Mouse (Mus musculus): ENCODE data around the gene Txnrd3. TPM values are rescaled to one million over a fixed set of nuclear protein-coding genes. Genes with fewer than 3 reads are reported as not detected.

Txnrd3 gene
- polyA plus RNA-seq, 1 experiment from 2014 or later = 12.1 TPM

DNA sequence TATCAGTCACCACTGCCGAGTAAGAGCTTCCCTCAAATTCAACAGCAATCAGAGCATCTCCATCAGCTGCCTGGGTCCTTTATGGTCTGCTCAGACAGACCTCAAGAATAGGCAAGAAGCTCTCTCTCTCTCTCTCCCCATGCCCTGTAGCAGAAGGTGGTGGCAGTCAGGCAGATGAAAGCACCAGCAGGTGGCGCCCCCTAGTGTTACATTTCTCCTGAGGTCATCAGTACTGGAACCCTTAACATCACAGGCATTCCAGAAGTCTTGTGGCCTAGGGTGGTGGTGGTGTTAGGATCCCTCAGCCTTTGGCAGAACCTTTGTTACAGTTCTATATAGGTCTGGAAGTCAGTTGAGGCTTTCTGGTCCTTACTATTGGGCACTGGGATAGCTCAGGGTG, 4.8 kb upstream of the Txnrd3 start:
- Histone ChIP-seq H3K4me1 (ENCODE audit: control insufficient read depth, insufficient read depth, low read length) (0 out of 2 replicates have a peak, but pooled peaks cover 2% of the 10 kb centered on the region), H3K27ac (ENCODE audit: low read depth, low read length) (no peak overlapping the region), H3K36me3 (ENCODE audit: control insufficient read depth, insufficient read depth, low read length) (no peaks in the 10 kb centered on the region), H3K27me3 (replicated peaks; ENCODE audit: control insufficient read depth, insufficient read depth, low read length) (no peaks in the 10 kb centered on the region), H3K4me3 (ENCODE audit: low read depth, low read length) (no peak overlapping the region), H3K9ac (ENCODE audit: low read length) (no peak overlapping the region), H3K4me2 (ENCODE audit: low read length) (no peak overlapping the region), H3K9me3 (replicated peaks; ENCODE audit: control insufficient read depth, low read length) (no peaks in the 10 kb centered on the region)
- DNase-seq (ENCODE audit: low spot score) = peak; percentile 39
- no peak for ATAC-seq
- 53% methylated on average over 2 of the region's 2 CpGs for WGBS

- Histone ChIP-seq H3K4me1 (ENCODE audit: control insufficient read depth, insufficient read depth, low read length) (0 out of 2 replicates have a peak, but pooled peaks cover 2% of the 10 kb centered on the region), H3K27ac (ENCODE audit: low read depth, low read length) (peak overlapping the region; percentile 86), H3K9ac (ENCODE audit: low read length) (peak overlapping the region; percentile 73), H3K4me3 (ENCODE audit: low read depth, low read length) (peak overlapping the region; percentile 65), H3K4me2 (ENCODE audit: low read length) (peak overlapping the region; percentile 81), H3K27me3 (replicated peaks; ENCODE audit: control insufficient read depth, insufficient read depth, low read length) (no peaks in the 10 kb centered on the region), H3K9me3 (replicated peaks; ENCODE audit: control insufficient read depth, low read length) (no peaks in the 10 kb centered on the region), H3K36me3 (ENCODE audit: control insufficient read depth, insufficient read depth, low read length) (no peaks in the 10 kb centered on the region)
- ATAC-seq = peak; percentile 93
- DNase-seq (ENCODE audit: low spot score) = peak; percentile 89
- WGBS = under 1% methylated on average over 41 of the region's 41 CpGs
Observed at GRCm38 (mm10) chr6:89644271-89645075, 685 bp downstream of the Txnrd3 start.

DNA sequence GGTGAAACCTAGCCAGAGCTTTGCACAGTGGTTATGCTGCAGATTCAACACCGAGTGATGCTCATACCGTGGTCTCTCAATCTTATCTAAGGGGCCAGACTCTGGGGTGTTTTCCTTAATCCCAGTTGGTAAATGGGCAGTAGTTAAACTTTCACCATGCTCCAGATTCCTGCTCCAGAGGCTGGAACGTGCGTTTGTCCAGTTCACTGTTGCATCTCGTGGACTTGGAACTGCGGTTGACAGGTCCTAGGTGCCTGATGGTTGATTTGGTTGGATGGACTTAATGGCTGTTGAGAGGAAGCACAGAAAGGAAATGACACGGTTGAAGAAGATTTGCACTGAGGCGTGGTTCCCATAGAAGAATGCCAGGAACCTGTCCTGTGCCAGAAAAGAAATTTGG, 6.1 kb downstream of the Txnrd3 start:
- Histone ChIP-seq H3K9ac (ENCODE audit: low read length) (no peak overlapping the region), H3K4me3 (ENCODE audit: low read depth, low read length) (no peak overlapping the region), H3K27ac (ENCODE audit: low read depth, low read length) (no peak overlapping the region), H3K9me3 (replicated peaks; ENCODE audit: control insufficient read depth, low read length) (no peaks in the 10 kb centered on the region), H3K4me2 (ENCODE audit: low read length) (no peak overlapping the region), H3K36me3 (ENCODE audit: control insufficient read depth, insufficient read depth, low read length) (no peaks in the 10 kb centered on the region), H3K4me1 (ENCODE audit: control insufficient read depth, insufficient read depth, low read length) (no peaks in the 10 kb centered on the region), H3K27me3 (replicated peaks; ENCODE audit: control insufficient read depth, insufficient read depth, low read length) (no peaks in the 10 kb centered on the region)
- no peak for DNase-seq (ENCODE audit: low spot score)
- WGBS = 94% methylated on average over 8 of the region's 8 CpGs
- no peak for ATAC-seq

GRCm38 (mm10) chr6:89651770-89652169, 8.0 kb downstream of the Txnrd3 start:
- no peak overlapping the region for H3K9ac ChIP-seq (ENCODE audit: low read length)
- H3K9me3 ChIP-seq (replicated peaks; ENCODE audit: control insufficient read depth, low read length) = no peaks in the 10 kb centered on the region
- no peaks in the 10 kb centered on the region for H3K4me1 ChIP-seq (ENCODE audit: control insufficient read depth, insufficient read depth, low read length)
- no peak overlapping the region for H3K4me2 ChIP-seq (ENCODE audit: low read length)
- ATAC-seq (no peak), DNase-seq (ENCODE audit: low spot score) (no peak)
- H3K4me3 ChIP-seq (ENCODE audit: low read depth, low read length) = no peak overlapping the region
- no peaks in the 10 kb centered on the region for H3K36me3 ChIP-seq (ENCODE audit: control insufficient read depth, insufficient read depth, low read length)
- no peak overlapping the region for H3K27ac ChIP-seq (ENCODE audit: low read depth, low read length)
- H3K27me3 ChIP-seq (replicated peaks; ENCODE audit: control insufficient read depth, insufficient read depth, low read length) = no peaks in the 10 kb centered on the region

GRCm38 (mm10) chr6:89655011-89655410, 11.2 kb downstream of the Txnrd3 start:
- Histone ChIP-seq H3K9ac (ENCODE audit: low read length) (no peak overlapping the region), H3K4me2 (ENCODE audit: low read length) (no peak overlapping the region), H3K4me3 (ENCODE audit: low read depth, low read length) (no peak overlapping the region), H3K9me3 (replicated peaks; ENCODE audit: control insufficient read depth, low read length) (no peaks in the 10 kb centered on the region), H3K4me1 (ENCODE audit: control insufficient read depth, insufficient read depth, low read length) (no peaks in the 10 kb centered on the region), H3K36me3 (ENCODE audit: control insufficient read depth, insufficient read depth, low read length) (no peaks in the 10 kb centered on the region), H3K27ac (ENCODE audit: low read depth, low read length) (no peak overlapping the region), H3K27me3 (replicated peaks; ENCODE audit: control insufficient read depth, insufficient read depth, low read length) (no peaks in the 10 kb centered on the region)
- 86% methylated on average over 3 of the region's 3 CpGs for WGBS
- DNase-seq (ENCODE audit: low spot score) (no peak), ATAC-seq (no peak)

GRCm38 (mm10) chr6:89658342-89658741, 14.6 kb downstream of the Txnrd3 start:
- no peaks in the 10 kb centered on the region for H3K4me1 ChIP-seq (ENCODE audit: control insufficient read depth, insufficient read depth, low read length)
- ATAC-seq (no peak), DNase-seq (ENCODE audit: low spot score) (no peak)
- no peaks in the 10 kb centered on the region for H3K27me3 ChIP-seq (replicated peaks; ENCODE audit: control insufficient read depth, insufficient read depth, low read length)
- no peak overlapping the region for H3K27ac ChIP-seq (ENCODE audit: low read depth, low read length)
- H3K9me3 ChIP-seq (replicated peaks; ENCODE audit: control insufficient read depth, low read length) = no peaks in the 10 kb centered on the region
- no peak overlapping the region for H3K4me3 ChIP-seq (ENCODE audit: low read depth, low read length)
- H3K4me2 ChIP-seq (ENCODE audit: low read length) = no peak overlapping the region
- H3K9ac ChIP-seq (ENCODE audit: low read length) = no peak overlapping the region
- 0 out of 2 replicates have a peak, but pooled peaks cover 2% of the 10 kb centered on the region for H3K36me3 ChIP-seq (ENCODE audit: control insufficient read depth, insufficient read depth, low read length)
- WGBS = 83% methylated on average over 3 of the region's 3 CpGs

GRCm38 (mm10) chr6:89658931-89659330, 15.1 kb downstream of the Txnrd3 start:
- Histone ChIP-seq H3K9me3 (replicated peaks; ENCODE audit: control insufficient read depth, low read length) (no peaks in the 10 kb centered on the region), H3K4me2 (ENCODE audit: low read length) (no peak overlapping the region), H3K27ac (ENCODE audit: low read depth, low read length) (no peak overlapping the region), H3K9ac (ENCODE audit: low read length) (no peak overlapping the region), H3K4me1 (ENCODE audit: control insufficient read depth, insufficient read depth, low read length) (no peaks in the 10 kb centered on the region), H3K36me3 (ENCODE audit: control insufficient read depth, insufficient read depth, low read length) (0 out of 2 replicates have a peak, but pooled peaks cover 5% of the 10 kb centered on the region), H3K27me3 (replicated peaks; ENCODE audit: control insufficient read depth, insufficient read depth, low read length) (no peaks in the 10 kb centered on the region), H3K4me3 (ENCODE audit: low read depth, low read length) (no peak overlapping the region)
- no peak for DNase-seq (ENCODE audit: low spot score)
- no peak for ATAC-seq
- 86% methylated on average over 6 of the region's 6 CpGs for WGBS

DNA sequence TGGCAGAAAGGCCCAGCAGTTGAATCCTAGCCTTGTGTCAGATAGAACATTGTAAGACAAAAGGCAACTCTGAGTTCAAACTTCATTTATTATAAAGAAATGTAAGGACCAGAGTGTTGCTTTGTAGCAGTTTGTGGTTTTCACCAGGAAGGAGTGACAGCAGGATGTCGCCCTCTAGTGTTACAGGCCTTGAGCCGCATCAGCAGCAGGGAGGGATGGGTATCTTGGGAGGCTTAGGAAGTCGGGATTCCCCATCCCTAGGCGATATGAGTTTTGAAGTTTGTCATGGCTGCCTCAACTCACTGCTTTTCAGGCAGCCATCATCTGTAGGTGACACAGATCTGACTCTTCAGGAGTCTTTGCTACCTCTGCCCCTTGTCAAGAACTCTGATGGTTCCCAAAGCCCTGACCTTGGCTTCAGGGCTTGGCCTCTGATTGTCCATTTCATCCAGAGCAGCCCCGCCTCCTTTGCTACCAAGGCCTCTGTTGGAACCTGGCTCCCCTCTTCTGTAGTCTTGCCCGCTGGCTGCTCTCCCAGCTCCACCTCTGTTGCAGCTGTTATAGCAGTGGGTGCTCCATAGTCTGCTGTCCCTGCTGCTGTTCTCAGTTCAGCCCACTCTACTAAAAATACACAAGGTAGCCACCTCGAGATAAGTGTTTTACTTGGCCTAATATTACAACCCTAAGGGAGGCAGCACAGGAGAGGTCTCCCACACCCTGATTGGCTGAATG, 16.1 kb downstream of the Txnrd3 start:
- Histone ChIP-seq H3K4me2 (ENCODE audit: low read length) (no peak overlapping the region), H3K27ac (ENCODE audit: low read depth, low read length) (no peak overlapping the region), H3K9me3 (replicated peaks; ENCODE audit: control insufficient read depth, low read length) (no peaks in the 10 kb centered on the region), H3K4me1 (ENCODE audit: control insufficient read depth, insufficient read depth, low read length) (no peaks in the 10 kb centered on the region), H3K36me3 (ENCODE audit: control insufficient read depth, insufficient read depth, low read length) (0 out of 2 replicates have a peak, but pooled peaks cover 5% of the 10 kb centered on the region), H3K27me3 (replicated peaks; ENCODE audit: control insufficient read depth, insufficient read depth, low read length) (no peaks in the 10 kb centered on the region), H3K9ac (ENCODE audit: low read length) (no peak overlapping the region), H3K4me3 (ENCODE audit: low read depth, low read length) (no peak overlapping the region)
- DNase-seq (ENCODE audit: low spot score) (peak; percentile 34), ATAC-seq (no peak)
- 43% methylated on average over 7 of the region's 7 CpGs for WGBS

DNA sequence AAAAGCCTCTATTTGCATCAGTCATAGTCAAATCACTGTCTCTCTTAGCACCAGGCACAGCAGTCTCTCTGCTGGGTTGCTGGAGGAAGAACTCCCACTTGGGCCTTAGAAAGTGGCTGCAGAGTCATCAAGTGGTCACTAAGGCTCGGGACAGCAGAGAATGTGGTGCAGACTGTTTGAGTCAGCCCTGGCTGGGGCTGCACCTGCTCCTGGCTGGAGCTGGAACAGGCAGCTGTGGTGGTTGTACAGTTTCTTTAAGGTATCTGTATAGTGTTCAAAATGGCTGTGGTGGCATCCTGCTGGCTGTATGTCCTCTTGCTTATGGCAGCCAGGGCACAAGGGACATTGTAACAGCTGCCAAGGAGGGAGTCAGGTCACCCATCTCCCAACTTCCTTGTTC, 16.7 kb downstream of the Txnrd3 start:
- WGBS = 59% methylated on average over 1 of the region's 1 CpGs
- no peak overlapping the region for H3K4me2 ChIP-seq (ENCODE audit: low read length)
- H3K4me3 ChIP-seq (ENCODE audit: low read depth, low read length) = no peak overlapping the region
- DNase-seq (ENCODE audit: low spot score) (no peak), ATAC-seq (no peak)
- H3K4me1 ChIP-seq (ENCODE audit: control insufficient read depth, insufficient read depth, low read length) = no peaks in the 10 kb centered on the region
- H3K9ac ChIP-seq (ENCODE audit: low read length) = no peak overlapping the region
- H3K27ac ChIP-seq (ENCODE audit: low read depth, low read length) = no peak overlapping the region
- no peaks in the 10 kb centered on the region for H3K9me3 ChIP-seq (replicated peaks; ENCODE audit: control insufficient read depth, low read length)
- H3K27me3 ChIP-seq (replicated peaks; ENCODE audit: control insufficient read depth, insufficient read depth, low read length) = no peaks in the 10 kb centered on the region
- H3K36me3 ChIP-seq (ENCODE audit: control insufficient read depth, insufficient read depth, low read length) = 0 out of 2 replicates have a peak, but pooled peaks cover 5% of the 10 kb centered on the region

Data from forebrain, embryonic 14.5 days (tissue).